Mouse (Mus musculus) G1E (cell line): ENCODE data around the gene Mief2.

Experiments
- CTCF ChIP-seq: IDR thresholded peaks from 2 replicates; pipeline ENCODE4 v1.5.1; 2012; ENCODE audit warnings: low read depth, low read length, inconsistent platforms, mixed read lengths
- GATA1 ChIP-seq: IDR thresholded peaks from 2 replicates; pipeline ENCODE4 v1.6.1; 2012; ENCODE audit warnings: borderline replicate concordance, low read length, inconsistent platforms, mixed read lengths
- GATA2 ChIP-seq: IDR thresholded peaks from 2 replicates; pipeline ENCODE4 v1.6.1; 2012; ENCODE audit warnings: low read depth, low read length, inconsistent platforms, borderline replicate concordance
- POLR2AphosphoS5 ChIP-seq: IDR thresholded peaks from 2 replicates; pipeline ENCODE4 v1.6.1; 2012; ENCODE audit warnings: low read depth, low read length, inconsistent platforms; ENCODE audit not compliant: insufficient replicate concordance
- TAL1 ChIP-seq: conservative IDR thresholded peaks from 2 replicates; pipeline ENCODE4 v1.6.1; 2012; ENCODE audit warnings: low read depth, low read length, inconsistent platforms, mixed read lengths

GRCm38 (mm10) chr11:60709481-60710465, 18.4 kb upstream of the Mief2 start:
- TF ChIP-seq CTCF (no peak), POLR2AphosphoS5 (no peak), TAL1 (no peak), GATA1 (no peak), GATA2 (no peak)
